Mouse (Mus musculus) frontal cortex, adult 2 months (tissue): ENCODE measurements around the gene Jup. TPM values are rescaled to one million over a fixed set of nuclear protein-coding genes. Genes with fewer than 3 reads are reported as not detected.

Experiments
- DNase-seq, 2 experiments: peaks; one replicate each; pipeline ENCODE4 v3.0.0; 2022; ENCODE audit warnings: low spot score in 1 of 2; ENCODE audit errors: extremely low spot score in 1 of 2
- polyA plus RNA-seq: library from polyadenylated mRNA; depleted of rRNA; stranded (reverse); fragments of >200 nt; gene quantifications from 2 replicates; pipeline ENCODE4 v1.2.3, GENCODE M21; 2012

Gene Jup
- polyA plus RNA-seq, 1 experiment, result 71.3 TPM

DNA sequence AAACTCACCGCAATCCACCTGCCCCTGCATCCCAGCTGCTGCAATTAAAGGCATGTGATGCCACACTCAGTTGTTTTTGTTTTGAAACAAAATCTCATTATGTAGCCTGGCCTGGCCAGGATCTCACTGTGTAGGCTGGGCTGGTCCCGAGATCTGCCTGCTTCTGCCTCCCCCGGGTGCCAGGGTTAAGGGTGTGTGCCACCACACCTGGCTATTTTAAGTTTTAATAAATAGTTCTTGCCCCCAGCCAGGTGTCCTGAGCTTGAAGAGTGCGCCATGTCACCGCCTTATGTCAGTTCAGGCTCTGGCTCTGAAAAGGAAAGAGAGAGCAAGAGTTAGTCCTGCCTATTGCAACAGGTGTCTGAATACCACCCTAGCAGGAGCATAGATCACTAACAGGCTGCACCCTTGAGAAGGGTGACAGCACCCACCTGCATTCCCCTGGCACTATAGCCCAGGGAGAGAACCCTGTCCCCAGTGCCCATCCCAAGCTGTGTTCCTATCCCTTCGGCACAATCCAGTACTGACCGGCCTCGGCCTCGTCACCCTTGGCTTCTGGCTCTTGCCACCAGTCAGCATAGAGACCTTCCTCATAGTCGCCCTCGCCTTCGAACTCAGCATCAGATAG, 11.4 kb upstream of the Jup start:
- DNase-seq, result no peak

DNA sequence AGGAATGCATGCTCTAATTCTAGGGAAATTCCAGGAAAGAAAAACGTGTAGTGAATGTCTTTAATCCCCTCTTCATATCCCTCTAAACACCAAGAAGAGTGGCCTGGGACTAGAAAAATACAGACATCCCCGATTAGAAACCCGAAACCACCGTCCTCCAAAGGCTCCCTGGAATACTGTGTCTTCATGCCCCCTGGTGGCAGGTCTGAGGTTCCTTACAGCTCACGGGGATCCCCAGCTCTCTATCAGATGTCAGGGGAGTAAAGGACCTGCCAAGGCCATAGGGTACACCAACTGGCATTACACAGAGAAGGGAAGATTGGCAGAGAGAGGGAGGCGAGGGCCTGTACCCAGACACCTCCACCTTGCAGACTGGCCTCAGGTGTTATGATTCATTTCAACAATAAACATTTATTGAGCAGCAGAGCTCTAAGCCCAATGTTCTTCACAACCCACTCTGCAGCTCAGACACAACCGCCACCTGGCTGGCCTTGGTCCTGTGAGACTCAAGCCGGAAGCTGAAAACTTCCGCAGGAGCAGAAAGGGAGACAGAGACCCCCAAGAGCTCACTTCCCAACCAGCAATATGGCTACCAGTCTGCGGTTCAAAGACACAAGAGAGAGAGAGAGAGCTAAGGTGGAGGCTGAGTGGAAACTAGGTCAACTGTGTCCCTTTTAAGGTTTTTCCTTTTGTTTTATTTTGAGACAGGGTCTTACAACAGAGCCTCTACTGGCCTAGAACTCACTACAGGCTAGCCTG, 10.7 kb upstream of the Jup start:
- DNase-seq, result peak in 1 of 2 experiments; percentile 83

GRCm38 (mm10) chr11:100406995-100407705, 9.6 kb upstream of the Jup start:
- DNase-seq, result no peak

DNA sequence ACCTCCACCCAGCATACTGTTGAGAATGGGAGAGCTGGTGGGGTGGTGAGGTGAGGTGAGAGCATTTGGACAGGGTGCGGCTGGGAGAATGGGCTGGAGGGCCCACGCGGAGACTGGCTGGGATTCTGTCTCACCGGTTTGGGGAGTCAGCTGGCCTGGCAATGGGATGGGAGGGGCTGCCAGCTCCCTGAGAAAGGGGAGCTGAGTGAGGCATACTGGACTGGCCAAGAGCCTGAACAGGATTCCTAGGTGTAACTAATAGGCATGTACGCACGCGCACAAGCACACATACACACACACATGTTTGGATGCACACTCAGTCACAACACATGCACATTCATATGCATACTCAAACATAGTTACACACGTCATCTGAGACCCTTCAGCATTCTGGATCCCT, 8.7 kb upstream of the Jup start:
- DNase-seq, result no peak

GRCm38 (mm10) chr11:100404456-100405074, 7.0 kb upstream of the Jup start:
- DNase-seq, result no peak

DNA sequence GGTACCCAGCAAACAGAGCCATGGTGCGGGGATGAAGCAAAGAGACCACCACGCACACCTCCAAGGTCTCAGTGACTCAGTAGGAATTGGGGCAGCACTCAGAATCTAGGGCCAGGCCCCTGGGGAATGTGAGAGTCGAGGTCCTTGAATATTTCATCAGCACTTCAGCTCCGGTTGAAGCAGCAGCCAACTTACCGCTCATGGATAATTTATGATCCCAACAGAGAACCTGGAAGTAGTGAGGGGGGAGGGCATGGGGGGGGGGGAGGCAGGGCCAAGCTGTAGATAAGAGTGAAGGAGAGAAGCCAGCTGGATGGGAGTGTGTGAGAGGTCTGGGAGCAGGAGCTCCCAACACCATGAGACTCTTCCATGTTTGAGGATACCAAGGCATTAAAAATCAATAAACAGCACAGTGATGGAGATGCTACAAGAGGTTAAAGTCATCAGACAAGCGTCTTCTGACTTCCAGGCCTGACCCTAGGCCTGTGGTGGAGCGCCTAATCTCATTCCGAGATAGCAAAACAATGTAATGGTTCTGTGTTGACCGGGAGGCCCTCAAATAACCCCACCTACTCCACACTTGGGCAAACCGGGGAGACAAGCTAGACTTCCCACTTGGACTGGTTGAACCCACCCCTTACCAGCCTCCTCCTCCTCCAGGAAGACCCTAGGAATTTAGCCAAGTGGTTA, 6.0 kb upstream of the Jup start:
- no peak for DNase-seq

DNA sequence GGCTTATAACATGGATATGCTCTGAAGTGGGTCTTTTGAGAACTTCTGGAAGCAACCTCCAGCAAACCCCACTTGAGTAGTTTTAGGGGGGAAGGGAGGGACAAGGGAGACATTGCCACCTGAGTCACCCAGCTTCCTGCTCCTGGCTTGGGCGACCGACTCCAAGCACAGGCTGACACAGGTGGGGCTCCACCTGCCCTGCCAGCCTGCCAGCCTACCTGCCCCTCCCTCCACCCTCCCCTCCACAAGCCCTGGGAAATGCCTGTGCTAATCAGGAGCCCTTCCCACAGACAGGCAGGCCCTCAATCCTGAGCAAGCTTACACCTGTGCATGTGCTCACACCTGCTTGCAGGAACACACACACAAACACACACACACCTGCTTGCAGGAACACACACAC, 5.1 kb upstream of the Jup start:
- no peak for DNase-seq

DNA sequence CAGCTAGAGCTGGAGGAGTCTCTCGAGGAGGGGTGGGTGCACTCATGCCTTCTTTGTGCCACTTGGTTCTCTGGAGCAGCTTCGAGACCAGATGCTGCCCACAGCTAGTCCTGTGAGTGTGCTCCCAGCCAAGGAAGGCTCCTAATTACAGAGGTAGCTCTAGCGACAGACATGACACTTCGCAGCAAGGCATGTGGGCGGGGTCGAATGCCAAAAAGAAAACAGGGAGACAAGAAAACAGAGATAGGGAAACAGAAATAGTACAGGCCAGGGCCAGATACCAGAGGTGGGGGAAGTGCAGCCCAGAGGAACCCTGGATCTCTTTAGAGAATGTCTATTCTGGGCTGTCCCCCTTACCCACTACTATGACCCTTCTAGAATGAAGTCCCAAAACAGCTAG, 4.7 kb upstream of the Jup start:
- no peak for DNase-seq

DNA sequence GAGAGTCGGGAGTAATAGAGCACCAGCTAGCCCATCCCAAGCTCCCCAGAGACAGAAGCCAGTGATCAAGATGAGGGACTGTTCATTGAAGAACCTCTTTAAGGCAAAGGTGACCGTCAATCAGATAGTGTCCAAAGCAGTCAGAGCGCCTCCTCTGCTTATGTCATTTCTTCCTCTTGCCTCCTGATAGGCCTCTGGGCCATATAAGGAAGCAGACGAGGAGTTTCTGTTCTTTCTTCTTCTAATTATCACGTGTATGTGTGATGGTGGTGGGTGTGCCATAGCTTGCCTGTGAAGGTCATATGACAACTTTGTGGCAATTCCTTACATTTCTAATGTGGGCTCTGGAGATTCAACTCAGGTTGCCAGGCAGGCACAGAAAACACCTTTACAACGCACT, 3.3 kb upstream of the Jup start:
- DNase-seq, result no peak

DNA sequence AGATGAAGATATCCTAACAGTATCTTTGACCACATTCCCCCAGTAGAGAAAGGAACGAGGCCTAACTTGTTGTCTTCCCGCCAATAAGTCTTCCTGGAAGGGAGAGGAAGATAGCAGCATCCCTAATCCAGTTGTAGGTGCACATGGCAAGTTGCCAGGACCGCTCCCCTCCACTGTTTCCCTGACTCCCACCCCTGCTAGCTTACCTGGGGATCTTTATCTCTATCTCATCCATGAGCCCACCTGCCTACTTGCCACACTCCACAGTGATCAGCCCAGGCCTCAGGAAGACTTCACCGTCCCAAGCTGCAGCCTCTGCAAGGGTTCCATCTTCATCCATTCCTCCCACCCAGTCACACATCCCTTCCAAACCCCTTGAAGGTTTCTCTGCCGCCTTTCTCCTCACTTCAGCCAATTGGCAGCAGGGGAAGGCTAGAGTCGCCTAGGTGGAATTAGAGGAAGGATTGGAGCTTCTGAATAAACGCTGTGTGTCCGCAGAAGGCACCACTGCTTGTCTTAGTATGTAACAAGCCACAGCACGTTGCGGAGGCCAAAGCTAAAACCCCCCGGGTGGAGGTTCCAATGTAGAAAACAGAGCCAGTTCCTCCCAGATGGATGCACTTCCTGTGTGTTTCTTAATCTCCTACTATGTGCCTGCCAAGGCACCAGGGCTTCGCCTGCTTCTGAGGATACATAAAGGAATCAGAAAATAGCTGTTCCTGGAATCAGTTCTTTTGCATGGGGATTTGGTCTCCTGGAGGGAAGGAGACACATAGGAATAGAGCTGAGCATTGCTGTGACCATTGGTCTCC, 2.4 kb upstream of the Jup start:
- DNase-seq, result no peak

- no peak for DNase-seq
These were observed 1.8 kb upstream of the Jup start for GRCm38 (mm10) chr11:100399320-100399719.

- no peak for DNase-seq
These were observed 954 bp upstream of the Jup start for GRCm38 (mm10) chr11:100398517-100398916.

GRCm38 (mm10) chr11:100396886-100397599, 520 bp downstream of the Jup start:
- DNase-seq, result peak in 1 of 2 experiments; percentile 39

DNA sequence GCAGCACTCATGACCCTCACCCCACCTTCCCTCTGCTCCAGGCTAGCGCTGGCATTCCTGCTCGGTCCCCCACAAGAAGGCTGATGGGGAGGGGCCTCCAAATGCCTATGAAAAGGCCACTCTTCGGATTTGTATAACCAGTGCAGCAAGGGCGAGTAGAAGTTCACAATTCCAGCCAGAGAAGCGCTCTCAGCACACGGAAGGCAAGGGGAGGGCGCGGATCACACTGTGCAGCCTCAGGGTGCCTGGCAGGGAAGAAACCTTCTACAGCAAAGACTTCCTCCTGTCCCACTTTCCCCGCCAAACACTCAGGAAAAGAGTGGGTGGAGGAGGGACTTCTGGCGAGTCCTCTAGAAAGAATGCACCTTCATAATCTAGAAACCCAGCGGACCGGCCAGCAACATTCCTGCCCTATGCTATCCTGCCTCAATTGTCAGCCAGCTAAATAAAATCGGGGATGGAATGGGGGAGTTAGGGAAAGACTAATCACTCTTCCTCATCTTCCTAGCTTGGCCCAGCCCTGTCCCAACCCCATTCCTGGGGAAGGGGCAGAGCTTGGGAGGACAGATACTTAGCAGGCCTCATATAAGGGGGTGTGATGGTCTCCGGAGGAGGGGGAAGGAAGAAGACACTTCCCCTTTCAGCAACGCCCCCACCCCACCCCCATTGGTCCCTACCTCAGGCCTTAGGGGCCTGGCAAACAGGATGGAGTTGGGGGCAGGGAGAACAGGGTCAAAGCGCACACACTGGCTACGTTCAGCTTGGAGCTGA, 1.5 kb downstream of the Jup start:
- DNase-seq, result peak in 1 of 2 experiments; percentile 48

DNA sequence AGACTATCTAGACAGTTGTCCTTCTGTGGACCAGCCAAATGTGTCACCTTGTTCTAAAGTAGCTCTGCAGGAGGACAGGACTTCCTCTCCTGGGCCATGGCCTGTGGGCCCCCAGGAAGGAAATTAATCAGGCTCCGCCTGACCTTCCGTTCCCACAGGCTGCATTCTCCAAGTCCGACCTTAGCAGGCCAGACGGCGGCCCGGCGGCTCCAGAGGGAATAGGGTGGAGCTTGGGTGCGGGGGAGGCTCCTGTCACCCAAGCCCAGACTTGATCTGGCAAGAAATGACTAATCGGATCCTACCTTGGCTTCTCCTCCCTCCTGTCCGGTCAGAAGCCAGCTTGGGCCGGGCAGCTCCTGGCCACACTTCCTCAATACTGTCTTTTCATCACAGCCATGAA, 2.4 kb downstream of the Jup start:
- no peak for DNase-seq

GRCm38 (mm10) chr11:100394353-100395074, 3.0 kb downstream of the Jup start:
- DNase-seq, result no peak

DNA sequence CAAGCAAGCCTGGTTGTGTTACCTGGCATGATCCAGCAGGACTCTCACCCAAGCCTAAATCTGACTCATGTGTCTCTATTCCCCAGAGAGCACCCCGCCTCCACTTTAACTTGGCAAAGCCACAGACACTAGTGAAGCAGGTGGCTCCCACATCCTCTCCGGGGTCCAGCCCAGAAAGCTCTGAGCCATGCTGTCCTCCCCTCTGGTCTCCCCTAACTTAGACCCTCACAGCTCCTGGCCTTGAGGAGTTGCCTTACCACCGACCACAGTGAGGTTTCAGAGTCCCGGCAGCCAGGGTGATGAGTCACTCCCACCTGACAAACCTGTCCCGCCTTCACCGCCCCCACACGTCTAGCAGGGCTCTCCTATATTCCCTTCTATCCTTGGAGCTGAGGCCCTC, 3.8 kb downstream of the Jup start:
- DNase-seq, result peak in 1 of 2 experiments; percentile 55

DNA sequence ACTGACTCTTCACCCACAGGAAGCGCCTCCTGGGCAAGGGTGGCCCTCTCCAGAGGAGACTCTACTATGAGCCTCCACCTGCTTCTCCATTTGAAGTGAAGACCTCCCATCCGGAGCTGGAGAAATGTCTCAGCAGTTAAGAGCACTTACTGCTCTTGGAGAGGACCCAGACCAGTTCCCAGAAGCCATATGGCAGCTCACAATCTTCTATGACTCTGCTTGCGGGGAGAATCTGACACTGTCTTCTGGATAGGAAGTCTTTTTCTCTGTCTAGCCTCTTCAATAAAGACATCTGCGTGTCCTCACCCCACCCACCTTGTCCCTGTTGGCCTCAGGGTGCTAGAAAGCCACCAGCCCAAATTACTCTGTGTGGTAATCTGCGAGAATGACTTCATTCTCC, 4.6 kb downstream of the Jup start:
- peak in 1 of 2 experiments; percentile 48 for DNase-seq
